Mouse (Mus musculus) layer of hippocampus, adult 9-10 months (tissue): ENCODE data around the gene L3mbtl2.

ENCODE experiments used
- DNase-seq: peaks from one replicate; pipeline ENCODE4 v3.0.0; 2022; ENCODE audit warnings: low spot score

The L3mbtl2 gene

GRCm38 (mm10) chr15:81708991-81709390 lies 45.3 kb downstream of the L3mbtl2 start:
- DNase-seq, result no peak

DNA sequence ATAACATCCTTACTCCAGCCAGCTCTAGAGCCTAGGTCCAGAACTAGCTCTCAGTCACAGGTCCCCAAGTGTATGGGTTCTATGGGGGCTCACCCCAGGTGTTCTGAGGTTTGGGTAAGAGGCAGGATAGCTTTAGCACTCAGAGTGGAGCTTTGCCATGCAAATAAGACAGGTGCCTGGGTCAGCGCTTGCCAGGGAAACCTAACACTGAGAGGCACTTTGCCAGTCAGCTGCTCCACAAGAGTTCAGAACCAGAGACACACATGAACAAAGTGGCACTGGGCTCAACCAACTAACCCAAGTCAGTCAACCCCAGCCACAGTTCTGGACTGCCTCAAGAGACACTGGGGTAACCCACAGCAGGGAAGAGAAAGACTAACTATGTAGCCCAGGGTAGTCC lies 46.0 kb downstream of the L3mbtl2 start:
- DNase-seq, result no peak

DNA sequence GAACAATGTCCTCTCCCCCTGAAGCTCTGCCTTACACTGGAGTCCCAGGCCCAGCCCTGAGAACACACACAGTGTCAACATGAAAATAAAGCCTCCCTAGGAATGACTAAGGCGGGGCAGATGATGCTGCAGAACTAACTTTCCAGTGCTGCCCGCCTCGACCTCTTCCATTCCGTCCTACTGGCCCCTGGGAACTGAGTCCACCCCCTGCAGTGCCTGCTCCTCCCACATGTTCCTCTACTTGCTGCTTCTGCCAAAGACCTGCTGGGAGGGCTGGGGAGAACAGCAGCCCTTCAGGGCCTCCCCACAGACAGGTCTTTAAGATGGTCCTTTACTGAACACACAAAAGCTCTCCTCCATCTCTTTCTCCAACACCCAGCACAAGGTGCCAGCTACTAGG lies 47.1 kb downstream of the L3mbtl2 start:
- no peak for DNase-seq

DNA sequence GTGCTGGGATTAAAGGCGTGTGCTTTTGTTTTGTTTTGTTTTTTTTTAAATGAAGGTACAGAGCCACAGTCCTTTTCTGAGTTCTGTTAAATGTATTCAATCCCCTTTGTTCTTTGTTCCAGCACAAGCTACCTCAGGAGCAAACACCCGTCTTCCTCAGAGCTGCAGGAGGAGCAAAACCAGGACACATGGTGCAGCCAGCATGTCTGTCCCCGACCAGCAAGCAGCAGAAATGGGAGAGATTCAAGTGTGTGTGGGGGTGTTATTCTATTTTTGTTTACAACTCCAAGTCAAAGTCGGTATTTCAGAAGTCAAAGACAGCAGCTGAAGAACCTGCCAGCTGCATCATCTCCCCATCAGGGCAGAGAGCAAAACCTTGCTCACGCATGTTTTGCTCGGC lies 50.1 kb downstream of the L3mbtl2 start:
- no peak for DNase-seq

DNA sequence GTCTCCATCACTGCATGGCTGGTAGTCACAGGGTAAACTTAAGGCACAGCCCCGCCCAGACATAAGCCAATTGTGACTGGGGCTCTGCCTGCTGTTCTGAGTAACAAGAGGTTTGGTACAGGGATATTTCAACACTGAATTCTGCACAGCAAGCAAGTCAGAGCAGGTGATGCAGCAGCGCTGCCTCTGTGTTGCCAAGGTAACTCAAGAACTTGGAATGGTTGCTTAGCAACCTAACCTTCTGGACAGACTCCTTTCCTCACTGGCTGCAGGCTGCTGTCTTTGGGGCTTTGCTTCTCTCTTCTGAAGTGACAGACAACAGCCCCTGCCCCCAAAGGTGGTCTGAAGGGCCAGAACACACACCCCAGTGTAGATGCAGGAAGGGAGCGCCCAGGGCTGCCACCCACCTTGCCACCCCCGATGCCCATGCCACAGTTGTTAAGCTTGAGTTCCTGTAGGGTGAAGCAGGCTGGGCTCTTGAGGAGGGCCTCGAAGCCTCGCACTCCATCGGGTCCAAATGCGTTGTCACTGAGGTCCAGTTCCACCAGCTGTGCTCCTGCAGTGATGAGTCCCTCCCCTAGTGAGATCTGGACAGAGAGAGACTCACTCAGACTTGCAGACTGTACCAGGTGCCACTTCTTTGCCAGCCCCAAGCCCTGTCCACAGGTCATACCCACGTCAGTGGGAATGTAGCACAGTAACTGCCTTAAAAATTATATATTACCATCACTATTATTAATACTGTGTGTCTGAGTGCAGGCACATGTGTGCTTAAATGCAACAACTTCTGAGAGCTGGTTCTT lies 54.8 kb downstream of the L3mbtl2 start:
- no peak for DNase-seq

DNA sequence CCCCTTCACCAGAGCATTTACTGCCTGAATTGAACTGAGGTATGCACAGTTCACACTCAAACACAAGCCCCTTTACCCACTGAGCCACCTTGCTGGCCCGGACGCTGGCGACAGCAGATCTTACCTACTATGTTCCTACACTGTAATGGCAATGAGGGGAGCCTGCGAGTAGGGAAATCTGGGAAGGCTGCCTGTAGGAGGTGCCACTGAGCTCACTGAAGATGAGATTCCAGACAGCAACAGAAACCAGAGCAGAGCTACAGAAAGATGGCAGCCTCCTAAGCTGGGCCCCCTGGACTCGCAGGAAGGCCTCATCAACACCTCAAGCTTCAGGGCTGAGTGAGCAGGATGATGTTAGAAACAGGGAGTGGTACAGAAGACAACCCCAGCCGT lies 55.4 kb downstream of the L3mbtl2 start:
- no peak for DNase-seq

GRCm38 (mm10) chr15:81722361-81722760 lies 58.7 kb downstream of the L3mbtl2 start:
- DNase-seq, result no peak

- DNase-seq, result no peak
Observed at GRCm38 (mm10) chr15:81723653-81724052, 60.0 kb downstream of the L3mbtl2 start.

DNA sequence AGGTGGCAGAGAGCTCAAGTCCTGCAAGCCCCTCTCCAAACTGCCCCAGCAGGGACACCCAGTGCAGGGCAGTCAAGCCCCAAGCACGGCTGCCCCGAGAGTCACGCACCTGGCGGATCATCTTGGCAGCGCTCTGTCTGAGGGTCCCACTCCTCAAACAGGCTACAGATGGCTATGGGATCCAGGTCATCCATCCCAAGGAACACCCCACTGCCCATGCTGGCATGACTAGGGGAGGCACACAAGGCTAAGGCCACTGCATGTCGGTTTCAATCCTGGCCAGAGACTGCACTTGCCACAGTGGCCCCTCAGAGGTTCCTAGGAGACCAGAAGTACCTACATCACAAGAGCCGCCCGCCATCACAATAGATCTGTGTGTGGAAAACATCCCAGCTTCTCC lies 62.3 kb downstream of the L3mbtl2 start:
- DNase-seq, result no peak

DNA sequence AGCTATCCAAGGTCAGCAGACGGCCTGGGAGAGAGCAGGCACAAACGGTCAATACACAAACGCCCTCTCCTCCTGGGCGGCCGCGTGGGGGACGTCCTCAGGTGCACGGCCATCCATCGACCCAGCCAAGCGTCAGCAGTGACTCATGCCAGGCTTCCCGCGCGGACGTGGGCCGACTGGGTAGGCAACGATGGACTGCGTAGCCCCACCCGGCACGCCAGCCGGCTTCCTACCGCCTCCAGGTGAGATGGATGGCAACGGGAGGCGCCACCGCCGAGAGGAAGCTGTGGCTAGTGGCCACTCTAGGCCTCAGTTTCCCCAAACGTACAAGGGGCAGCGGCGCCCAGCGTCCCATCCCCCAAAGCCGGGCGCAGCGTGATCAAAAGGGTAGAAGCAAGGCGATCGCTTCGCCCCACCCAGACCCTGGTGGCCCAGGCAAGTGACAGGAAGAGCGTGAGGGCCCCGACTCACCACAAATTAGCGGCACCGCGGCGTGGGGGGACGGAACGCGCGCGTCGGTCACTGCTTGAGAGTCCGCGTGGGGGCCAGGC lies 65.6 kb downstream of the L3mbtl2 start:
- DNase-seq, result no peak

- peak; percentile 97 for DNase-seq
Observed at GRCm38 (mm10) chr15:81729792-81730635, 66.3 kb downstream of the L3mbtl2 start.

DNA sequence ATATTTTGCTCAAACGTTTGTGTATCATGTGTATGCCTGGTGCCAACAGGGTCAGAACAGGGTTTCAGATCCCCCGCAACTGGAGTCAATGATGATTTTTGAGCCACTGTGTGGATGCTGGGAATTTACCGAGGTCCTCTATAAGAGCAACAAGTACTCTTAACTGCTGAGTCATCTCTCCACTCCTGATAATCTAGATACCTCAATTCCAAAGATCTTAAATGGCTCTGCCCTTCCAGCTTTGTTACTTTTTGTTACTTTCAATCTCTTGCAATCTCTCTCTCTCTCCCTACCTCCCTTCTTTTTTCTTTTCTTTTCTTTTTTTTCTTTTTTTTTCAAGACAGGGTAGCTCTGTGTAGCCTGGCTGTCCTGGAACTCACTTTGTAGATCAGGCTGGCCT lies 71.4 kb downstream of the L3mbtl2 start:
- no peak for DNase-seq
